Mouse (Mus musculus): ENCODE measurements around the gene Zfp385c. TPM values are rescaled to one million over a fixed set of nuclear protein-coding genes. Genes with fewer than 3 reads are reported as not detected.
"Not testable (repeated sequence)": the region's sequence is repeated elsewhere in the genome, so short reads cannot be mapped to it uniquely, and the experiment has no call there.

Gene Zfp385c
- polyA plus RNA-seq, 1 experiment: not detected

DNA sequence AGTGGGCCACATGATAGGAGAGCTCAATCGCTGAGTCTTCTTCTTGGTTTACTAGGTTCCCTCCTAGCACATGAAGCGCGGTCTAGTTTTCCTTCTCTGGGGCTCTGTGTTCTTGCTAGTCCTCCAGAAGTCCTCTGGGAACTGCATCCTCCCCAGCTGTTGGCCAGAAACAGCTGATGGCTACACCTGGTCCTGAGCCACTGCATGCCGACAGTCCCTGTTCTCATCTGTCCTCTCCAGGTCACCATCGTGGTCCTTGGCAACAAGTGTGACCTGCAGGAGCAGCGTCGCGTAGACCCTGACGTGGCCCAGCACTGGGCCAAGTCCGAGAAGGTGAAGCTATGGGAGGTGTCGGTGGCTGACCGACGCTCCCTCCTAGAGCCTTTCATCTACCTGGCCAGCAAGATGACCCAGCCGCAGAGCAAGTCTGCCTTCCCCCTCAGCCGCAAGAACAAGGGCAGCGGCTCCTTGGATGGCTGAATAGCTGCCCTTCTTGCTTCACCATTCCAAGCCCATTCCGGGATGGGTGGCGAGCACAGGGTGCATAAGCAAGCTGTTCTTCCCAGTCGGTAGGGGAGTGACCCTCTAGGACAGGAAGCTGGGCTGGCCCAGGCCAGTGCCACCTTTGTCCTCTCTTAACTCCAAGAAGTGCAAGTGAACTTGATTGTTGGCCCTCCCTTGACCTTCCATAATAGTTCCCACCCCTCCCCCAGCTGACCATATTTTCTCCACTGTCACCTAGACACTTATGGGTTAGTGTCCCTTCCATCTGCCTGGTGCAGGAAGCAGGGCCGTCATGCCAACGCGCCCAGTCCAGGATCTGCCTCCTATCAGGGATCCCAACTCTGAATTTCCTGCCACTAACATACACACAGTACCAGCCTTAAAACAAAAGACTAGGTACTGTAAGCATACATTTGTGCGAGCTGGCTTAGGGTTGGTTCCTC is 66.2 kb downstream of the Zfp385c start:
- Histone ChIP-seq H3K4me1 (ENCODE audit: control insufficient read depth, insufficient read depth, low read length) (peaks cover 23% of the 10 kb centered on the region), H3K27ac (ENCODE audit: insufficient read depth, low read depth, low read length) (peak overlapping the region; percentile 95), H3K4me3 (ENCODE audit: insufficient read depth, low read length) (no peak overlapping the region)
- TF ChIP-seq CTCF (IDR thresholded peaks at IDR 0.05; ENCODE audit: low read depth, low read length) (no peak), POLR2A (IDR thresholded peaks at IDR 0.05; ENCODE audit: borderline replicate concordance, low read depth, low read length) (no peak)

GRCm38 (mm10) chr11:100623867-100624266 is 68.4 kb downstream of the Zfp385c start:
- peak overlapping the region; percentile 87 for H3K27ac ChIP-seq (ENCODE audit: insufficient read depth, low read depth, low read length)
- peak overlapping the region; percentile 91 for H3K4me3 ChIP-seq (ENCODE audit: insufficient read depth, low read length)
- H3K4me1 ChIP-seq (ENCODE audit: control insufficient read depth, insufficient read depth, low read length): peaks cover 23% of the 10 kb centered on the region
- TF ChIP-seq POLR2A (IDR thresholded peaks at IDR 0.05; ENCODE audit: borderline replicate concordance, low read depth, low read length) (no peak), CTCF (IDR thresholded peaks at IDR 0.05; ENCODE audit: low read depth, low read length) (no peak)

- Histone ChIP-seq H3K4me1 (ENCODE audit: control insufficient read depth, insufficient read depth, low read length) (peaks cover 24% of the 10 kb centered on the region), H3K27ac (ENCODE audit: insufficient read depth, low read depth, low read length) (peak overlapping the region; percentile 87), H3K4me3 (ENCODE audit: insufficient read depth, low read length) (peak overlapping the region; percentile 91)
- TF ChIP-seq CTCF (IDR thresholded peaks at IDR 0.05; ENCODE audit: low read depth, low read length): peak; percentile 31; the same call in 1 of the 2 replicates
- TF ChIP-seq POLR2A (IDR thresholded peaks at IDR 0.05; ENCODE audit: borderline replicate concordance, low read depth, low read length): 0 out of 2 replicates have a peak, but pooled peaks have one; percentile 5
Measured at GRCm38 (mm10) chr11:100622714-100623113, 69.5 kb downstream of the Zfp385c start.

DNA sequence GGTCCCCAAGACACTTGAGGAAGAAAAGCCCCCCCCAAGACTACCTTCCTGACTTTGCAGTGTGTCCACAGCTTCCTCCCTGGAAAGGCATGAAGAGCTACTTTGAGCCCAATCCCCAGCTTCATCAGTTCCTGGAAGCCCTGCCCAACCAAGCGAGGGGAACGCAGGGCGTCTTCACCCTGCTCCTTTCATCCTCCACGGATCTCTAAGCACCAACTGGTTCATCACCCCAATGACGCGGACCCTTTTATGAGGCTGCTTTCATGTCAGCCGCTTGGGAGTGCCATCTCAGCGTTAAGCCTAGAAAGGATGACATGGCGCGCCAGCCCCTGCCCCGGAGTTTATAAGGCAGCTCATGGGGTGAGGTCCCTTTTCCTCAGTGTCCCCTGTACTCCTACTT is 72.3 kb downstream of the Zfp385c start, which contains the start of gene Dnajc7:
Dnajc7 (minus strand) TSS at position 187 of the 400 bp plus-strand sequence.
- Histone ChIP-seq H3K4me1 (ENCODE audit: control insufficient read depth, insufficient read depth, low read length) (peaks cover 17% of the 10 kb centered on the region; the same call in 1 of the 2 replicates), H3K27ac (ENCODE audit: insufficient read depth, low read depth, low read length) (peak within 1 kb of the TSS; percentile 90), H3K4me3 (ENCODE audit: insufficient read depth, low read length) (peak within 1 kb of the TSS; percentile 69)
- TF ChIP-seq CTCF (IDR thresholded peaks at IDR 0.05; ENCODE audit: low read depth, low read length) (0 out of 2 replicates have a peak, but pooled peaks have one; percentile 11), POLR2A (IDR thresholded peaks at IDR 0.05; ENCODE audit: borderline replicate concordance, low read depth, low read length) (no peak)

GRCm38 (mm10) chr11:100619485-100619975 is 72.7 kb downstream of the Zfp385c start:
- no peak for TF ChIP-seq POLR2A (IDR thresholded peaks at IDR 0.05; ENCODE audit: borderline replicate concordance, low read depth, low read length)
- TF ChIP-seq CTCF (IDR thresholded peaks at IDR 0.05; ENCODE audit: low read depth, low read length): no peak

DNA sequence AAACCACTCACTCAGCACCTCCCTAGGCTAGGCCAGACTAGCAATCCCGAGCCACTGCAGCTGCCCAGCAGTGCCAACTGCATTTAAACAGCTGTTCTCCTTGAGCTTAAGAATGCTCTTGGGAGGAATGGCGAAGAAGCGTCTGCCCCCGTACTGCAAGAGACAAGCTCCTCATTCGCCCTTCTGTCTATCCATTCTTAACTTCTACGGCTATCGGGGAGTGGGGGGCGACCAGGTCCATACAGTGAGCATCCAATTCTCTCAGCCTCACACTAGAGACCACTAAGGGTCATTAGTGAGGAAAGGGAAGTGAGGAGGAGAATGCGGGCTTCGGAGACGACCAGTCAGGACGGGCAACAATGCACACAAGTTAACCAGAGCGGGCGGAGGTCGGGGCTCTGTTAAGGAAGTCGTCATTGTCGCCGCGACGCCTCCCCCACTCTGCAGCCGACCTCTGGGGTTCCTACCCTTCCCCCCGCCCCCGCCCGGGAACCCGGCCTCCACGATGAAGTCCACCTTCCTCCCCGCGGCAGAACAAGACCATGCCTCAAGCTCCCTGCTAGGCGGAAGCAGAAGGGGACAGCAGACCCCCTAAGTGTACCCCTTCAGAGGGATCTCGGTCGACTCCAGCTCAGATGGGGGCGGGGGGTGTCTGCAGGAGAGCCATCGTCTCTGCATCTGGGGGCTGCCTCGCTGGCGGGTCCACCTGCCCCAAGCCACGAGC is 73.3 kb downstream of the Zfp385c start, which contains the start of gene Nkiras2:
Nkiras2 (plus strand) TSS at position 484 of the 724 bp plus-strand sequence.
- H3K4me3 ChIP-seq (ENCODE audit: insufficient read depth, low read length): peak within 1 kb of the TSS; percentile 69
- TF ChIP-seq POLR2A (IDR thresholded peaks at IDR 0.05; ENCODE audit: borderline replicate concordance, low read depth, low read length): 0 out of 2 replicates have a peak, but pooled peaks have one; percentile 16
- TF ChIP-seq CTCF (IDR thresholded peaks at IDR 0.05; ENCODE audit: low read depth, low read length): no peak
- peak within 1 kb of the TSS; percentile 90 for H3K27ac ChIP-seq (ENCODE audit: insufficient read depth, low read depth, low read length)
- peaks cover 17% of the 10 kb centered on the region; the same call in 1 of the 2 replicates for H3K4me1 ChIP-seq (ENCODE audit: control insufficient read depth, insufficient read depth, low read length)

More at GRCm38 (mm10) chr11:100619485-100619975, 72.7 kb downstream of the Zfp385c start:
- Histone ChIP-seq H3K4me1 (ENCODE audit: control insufficient read depth, insufficient read depth, low read length) (peaks cover 17% of the 10 kb centered on the region; the same call in 1 of the 2 replicates), H3K4me3 (ENCODE audit: insufficient read depth, low read length) (peak overlapping the region; percentile 69), H3K27ac (ENCODE audit: insufficient read depth, low read depth, low read length) (peak overlapping the region; percentile 90)

DNA sequence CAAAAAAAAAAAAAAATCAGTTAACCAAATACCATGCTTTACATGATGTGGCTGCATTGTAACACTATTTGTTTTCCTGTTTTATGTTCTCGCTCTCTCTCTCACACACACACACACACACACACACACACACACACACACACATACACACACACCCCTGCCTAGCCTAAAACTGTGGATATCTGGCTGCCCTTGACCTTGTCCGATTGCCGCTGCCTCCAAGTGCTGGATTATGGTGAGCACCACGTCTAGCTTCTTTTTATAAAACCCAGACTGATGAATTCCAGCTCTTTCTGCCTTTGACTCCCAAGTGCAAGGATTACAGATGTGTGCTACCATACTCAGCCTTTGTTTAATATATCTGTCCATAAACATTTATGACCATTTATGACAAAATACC is 74.8 kb downstream of the Zfp385c start:
- TF ChIP-seq POLR2A (IDR thresholded peaks at IDR 0.05; ENCODE audit: borderline replicate concordance, low read depth, low read length) (no peak), CTCF (IDR thresholded peaks at IDR 0.05; ENCODE audit: low read depth, low read length) (no peak)
- Histone ChIP-seq H3K4me3 (ENCODE audit: insufficient read depth, low read length) (no peak overlapping the region), H3K4me1 (ENCODE audit: control insufficient read depth, insufficient read depth, low read length) (peaks cover 25% of the 10 kb centered on the region), H3K27ac (ENCODE audit: insufficient read depth, low read depth, low read length) (no peak overlapping the region)

DNA sequence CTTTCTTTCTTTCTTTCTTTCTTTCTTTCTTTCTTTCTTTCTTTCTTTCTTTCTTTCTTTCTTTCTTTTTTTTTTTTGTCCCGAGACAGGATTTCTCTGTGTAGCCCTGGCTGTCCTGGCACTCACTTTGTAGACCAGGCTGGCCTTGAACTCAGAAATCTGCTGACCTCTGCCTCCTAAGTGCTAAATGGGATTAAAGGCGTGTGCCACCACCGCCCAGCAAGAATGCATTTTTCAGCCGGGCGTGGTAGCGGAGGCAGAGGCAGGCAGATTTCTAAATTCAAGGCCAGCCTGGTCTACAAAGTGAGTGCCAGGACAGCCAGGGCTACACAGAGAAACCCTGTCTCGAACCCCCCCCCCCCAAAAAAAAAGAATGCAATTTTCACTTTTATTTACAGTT is 75.4 kb downstream of the Zfp385c start:
- peaks cover 27% of the 10 kb centered on the region for H3K4me1 ChIP-seq (ENCODE audit: control insufficient read depth, insufficient read depth, low read length)
- H3K27ac ChIP-seq (ENCODE audit: insufficient read depth, low read depth, low read length); H3K4me3 ChIP-seq (ENCODE audit: insufficient read depth, low read length): not testable (repeated sequence)

DNA sequence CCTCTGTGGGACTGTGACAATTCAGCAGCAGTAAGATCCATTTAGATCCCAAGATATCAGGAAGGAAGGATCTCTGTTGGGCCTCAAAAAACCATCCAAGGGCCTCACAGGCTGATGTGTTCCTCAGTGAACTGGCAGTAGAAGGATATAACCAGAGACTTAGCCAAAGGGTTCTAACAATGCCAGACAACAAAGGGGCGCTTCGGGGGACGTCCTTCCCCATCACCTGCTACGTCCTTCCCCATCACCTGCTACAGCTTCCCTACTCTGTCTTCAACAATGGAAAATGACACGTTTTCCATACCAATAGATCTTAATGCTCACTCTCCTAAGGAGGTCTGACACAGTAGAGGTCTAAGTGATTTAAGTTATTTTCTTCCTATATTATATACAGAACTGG is 75.9 kb downstream of the Zfp385c start:
- Histone ChIP-seq H3K27ac (ENCODE audit: insufficient read depth, low read depth, low read length) (no peak overlapping the region), H3K4me3 (ENCODE audit: insufficient read depth, low read length) (no peak overlapping the region), H3K4me1 (ENCODE audit: control insufficient read depth, insufficient read depth, low read length) (peaks cover 31% of the 10 kb centered on the region)
- TF ChIP-seq POLR2A (IDR thresholded peaks at IDR 0.05; ENCODE audit: borderline replicate concordance, low read depth, low read length): no peak
- TF ChIP-seq CTCF (IDR thresholded peaks at IDR 0.05; ENCODE audit: low read depth, low read length): no peak
